Mouse (Mus musculus) heart, postnatal 14 days (tissue): Measurements from ENCODE around the gene Plekhg2. TPM values are rescaled to one million over a fixed set of nuclear protein-coding genes. Genes with fewer than 3 reads are reported as not detected.

Experiments used
- DNase-seq, 2 experiments: peaks; one replicate each; pipeline ENCODE4 v3.0.0; 2021 to 2022
- intact Hi-C: fragments of 180-260 bp; cut with DNase I; formaldehyde crosslinking; loops from one replicate; pipeline ENCODE4 v1.15.1; 2025
- total RNA-seq, 2 experiments: library from RNA; stranded (reverse); gene quantifications; 2 replicates each; pipeline ENCODE4 v1.2.3; 2021

The Plekhg2 gene
- total RNA-seq, 2 experiments from 2014 or later: 32.1 to 32.5 TPM

- intact Hi-C loops: loop anchor here (2.0 kb wide), 1 partner anchor 71 kb away; the partner anchor contains the start of gene Eid2b
- no peak for DNase-seq
Measured at GRCm38 (mm10) chr7:28347746-28348145, 24.7 kb downstream of the Plekhg2 start.

GRCm38 (mm10) chr7:28344637-28345036, 27.8 kb downstream of the Plekhg2 start:
- intact Hi-C loops: no loop called here

GRCm38 (mm10) chr7:28341381-28341780, 31.0 kb downstream of the Plekhg2 start:
- intact Hi-C loops: no loop called here
- no peak for DNase-seq

More at GRCm38 (mm10) chr7:28344637-28345036, 27.8 kb downstream of the Plekhg2 start:
- DNase-seq: peak; percentile 64 to 71

- intact Hi-C loops: loop anchor here (5.0 kb wide), 1 partner anchor 62 kb away; the partner anchor contains the start of gene Eid2b
- DNase-seq: peak; percentile 56 to 65
Measured at GRCm38 (mm10) chr7:28339213-28339917, 33.0 kb downstream of the Plekhg2 start.

- intact Hi-C loops: loop anchor here (5.0 kb wide), 1 partner anchor 61 kb away; the partner anchor contains the start of gene Eid2b
- DNase-seq: peak; percentile 97 to 98
Measured at GRCm38 (mm10) chr7:28338108-28338998, 34.0 kb downstream of the Plekhg2 start, which contains the start of gene Supt5. TSS of gene Supt5 (minus strand) at chr7:28338746.

GRCm38 (mm10) chr7:28335471-28335870, 36.9 kb downstream of the Plekhg2 start:
- intact Hi-C loops: loop anchor here (5.0 kb wide), 1 partner anchor 58 kb away; the partner anchor contains the start of gene Eid2b
- DNase-seq: no peak

GRCm38 (mm10) chr7:28334534-28334933, 37.9 kb downstream of the Plekhg2 start:
- intact Hi-C loops: no loop called here

GRCm38 (mm10) chr7:28328260-28328659, 44.1 kb downstream of the Plekhg2 start:
- intact Hi-C loops: no loop called here
- DNase-seq: no peak

More at GRCm38 (mm10) chr7:28334534-28334933, 37.9 kb downstream of the Plekhg2 start:
- DNase-seq: no peak

- no peak for DNase-seq
- intact Hi-C loops: no loop called here
Measured at GRCm38 (mm10) chr7:28326457-28326856, 45.9 kb downstream of the Plekhg2 start.

- intact Hi-C loops: no loop called here
- no peak for DNase-seq
Measured at GRCm38 (mm10) chr7:28325293-28325692, 47.1 kb downstream of the Plekhg2 start.

- intact Hi-C loops: no loop called here
- DNase-seq: no peak
Measured at GRCm38 (mm10) chr7:28321974-28322720, 50.3 kb downstream of the Plekhg2 start.

GRCm38 (mm10) chr7:28318714-28319113, 53.7 kb downstream of the Plekhg2 start:
- no peak for DNase-seq
- intact Hi-C loops: no loop called here

GRCm38 (mm10) chr7:28318036-28318435, 54.4 kb downstream of the Plekhg2 start:
- intact Hi-C loops: no loop called here
- DNase-seq: no peak

GRCm38 (mm10) chr7:28311926-28312543, 60.4 kb downstream of the Plekhg2 start, which contains the start of gene Timm50:
TSS of gene Timm50 (minus strand) at chr7:28312072.
- peak; percentile 97 to 98 for DNase-seq
- intact Hi-C loops: no loop called here

- intact Hi-C loops: no loop called here
- no peak for DNase-seq
Measured at GRCm38 (mm10) chr7:28311151-28311925, 61.1 kb downstream of the Plekhg2 start.

- intact Hi-C loops: no loop called here
- DNase-seq: no peak
Measured at GRCm38 (mm10) chr7:28309737-28310136, 62.7 kb downstream of the Plekhg2 start.
